Mouse (Mus musculus) limb, embryonic 14.5 days (tissue): ENCODE data around the gene Dnase2b. TPM values are rescaled to one million over a fixed set of nuclear protein-coding genes. Genes with fewer than 3 reads are reported as not detected.

Experiments used
- ATAC-seq: fragments of 200-750 bp; cut with Nextera tagmentation; 2 replicates; pipeline ENCODE4 v1.8.0; 2017; ENCODE audit warnings: low read depth, moderate number of reproducible peaks, moderate TSS enrichment; ENCODE audit not compliant: low FRiP score
- DNase-seq: peaks from one replicate; pipeline ENCODE4 v3.0.0-alpha.2; 2015; ENCODE audit warnings: low spot score
- H3K27ac ChIP-seq: fragments of 300-500 bp; sonication (generic); replicated peaks from 2 replicates; pipeline ENCODE4 v1.5.1; 2014; ENCODE audit warnings: low read depth, mild to moderate bottlenecking, low read length, moderate library complexity, mixed read lengths
- H3K27me3 ChIP-seq: fragments of 300-500 bp; sonication (generic); 2 replicates; pipeline ENCODE4 v1.6.1; 2014; ENCODE audit warnings: low read length, mixed read lengths; ENCODE audit not compliant: control insufficient read depth, insufficient read depth
- H3K36me3 ChIP-seq: fragments of 300-500 bp; sonication (generic); 2 replicates; pipeline ENCODE4 v1.6.1; 2014; ENCODE audit warnings: mild to moderate bottlenecking, low read length, moderate library complexity, mixed read lengths; ENCODE audit not compliant: control insufficient read depth, insufficient read depth
- H3K4me1 ChIP-seq: fragments of 300-500 bp; sonication (generic); 2 replicates; pipeline ENCODE4 v1.6.1; 2014; ENCODE audit warnings: antibody characterized with exemption, low read length, mixed read lengths; ENCODE audit not compliant: control insufficient read depth, insufficient read depth
- H3K4me2 ChIP-seq: fragments of 300-500 bp; sonication (generic); replicated peaks from 2 replicates; pipeline ENCODE4 v1.6.1; 2014; ENCODE audit warnings: low read depth, mild to moderate bottlenecking, low read length, moderate library complexity; ENCODE audit not compliant: severe bottlenecking
- H3K4me3 ChIP-seq: fragments of 300-500 bp; sonication (generic); replicated peaks from 2 replicates; pipeline ENCODE4 v1.5.1; 2014; ENCODE audit warnings: low read length
- H3K9ac ChIP-seq: fragments of 300-500 bp; sonication (generic); 2 replicates; pipeline ENCODE4 v1.6.1; 2014; ENCODE audit warnings: mild to moderate bottlenecking, low read depth, low read length, moderate library complexity; ENCODE audit not compliant: severe bottlenecking
- H3K9me3 ChIP-seq: fragments of 300-500 bp; sonication (generic); 2 replicates; pipeline ENCODE4 v1.6.1; 2016; ENCODE audit warnings: low read length; ENCODE audit not compliant: control insufficient read depth
- POLR2A ChIP-seq: fragments of 200-500 bp; IDR thresholded peaks from 2 replicates; pipeline ENCODE4 v1.8.0; 2012; ENCODE audit warnings: inconsistent platforms, mild to moderate bottlenecking, moderate library complexity, borderline replicate concordance; ENCODE audit not compliant: insufficient read depth, insufficient read length; ENCODE audit errors: extremely low read depth
- WGBS: fragments of 180-500 bp; shearing (Covaris S2); extraction: QIAGEN DNeasy Blood & Tissue Kit; methylation state at CpG from one replicate; pipeline ENCODE4 v1.1.7; 2014; 5-methylcytosine and 5-hydroxymethylcytosine counted together
- polyA plus RNA-seq, 2 experiments: library from polyadenylated mRNA; depleted of rRNA in 1 of 2; stranded (reverse) in 1 of 2; unstranded in 1 of 2; fragments of >200 nt; fragmentation: Nextera tagmentation in 1 of 2; extraction: Ambion mirVana in 1 of 2; gene quantifications; 2 replicates each; pipeline versions ENCODE4 v1.2.1 to v1.2.3; 2012 to 2014

Gene Dnase2b
- polyA plus RNA-seq, 2 experiments: 0.05 TPM; not detected in 1

DNA sequence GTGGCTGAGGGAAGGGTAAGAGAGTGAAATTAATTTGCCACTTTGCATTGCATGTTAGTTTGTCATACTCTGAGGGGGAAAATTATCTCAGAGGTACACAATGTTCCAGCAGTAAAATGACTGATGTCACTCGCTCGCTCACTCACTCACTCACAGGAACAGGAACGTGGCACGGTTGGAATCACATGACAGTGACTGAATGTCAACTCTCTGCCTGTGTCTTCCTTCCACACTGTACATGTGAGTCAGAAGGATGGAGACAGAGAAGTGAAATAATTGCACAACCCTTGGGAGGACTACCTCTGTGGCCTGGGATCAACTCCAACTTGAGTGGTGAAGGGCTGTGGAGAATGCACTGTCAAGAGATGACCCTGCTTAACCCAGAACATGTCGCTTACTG lies 42.0 kb upstream of the Dnase2b start:
- no peak for DNase-seq
- Histone ChIP-seq H3K27me3 (no peaks in the 10 kb centered on the region), H3K4me2 (no peak overlapping the region), H3K4me3 (no peak overlapping the region), H3K27ac (no peak overlapping the region), H3K9ac (no peak overlapping the region), H3K9me3 (no peaks in the 10 kb centered on the region), H3K4me1 (no peaks in the 10 kb centered on the region), H3K36me3 (no peaks in the 10 kb centered on the region)
- TF ChIP-seq POLR2A: no peak
- WGBS: 89% methylated on average over 5 of the region's 5 CpGs
- ATAC-seq: no peak

DNA sequence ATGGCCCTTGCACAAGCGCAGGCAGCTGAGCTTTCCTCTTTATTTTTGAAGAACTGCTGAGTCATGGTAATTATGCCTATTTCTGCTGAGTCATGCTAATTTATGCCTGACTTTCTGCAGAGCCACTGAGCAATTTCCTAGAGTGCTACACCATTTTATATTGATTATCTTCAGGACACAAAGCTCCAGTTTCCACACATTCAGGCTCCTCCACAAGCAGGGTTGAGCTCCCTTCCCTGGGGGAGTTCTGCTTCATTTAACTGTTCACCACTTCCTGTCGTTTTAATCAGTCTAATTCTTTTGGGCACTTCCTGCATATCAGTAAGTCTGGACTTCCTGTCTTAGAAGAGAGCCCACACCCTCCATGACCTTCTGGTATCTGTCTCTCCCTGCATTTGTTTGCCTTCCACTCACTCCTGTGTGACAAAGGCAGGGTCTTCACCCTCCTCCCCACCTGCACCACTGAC lies 39.7 kb upstream of the Dnase2b start:
- DNase-seq: no peak
- H3K27ac ChIP-seq: no peak overlapping the region
- H3K4me3 ChIP-seq: no peak overlapping the region
- no peaks in the 10 kb centered on the region for H3K9me3 ChIP-seq
- no peak overlapping the region for H3K9ac ChIP-seq
- no peaks in the 10 kb centered on the region for H3K4me1 ChIP-seq
- no peaks in the 10 kb centered on the region for H3K36me3 ChIP-seq
- H3K4me2 ChIP-seq: no peak overlapping the region
- H3K27me3 ChIP-seq: no peaks in the 10 kb centered on the region
- ATAC-seq: no peak
- WGBS: 70% methylated on average over 2 of the region's 2 CpGs
- TF ChIP-seq POLR2A: no peak

DNA sequence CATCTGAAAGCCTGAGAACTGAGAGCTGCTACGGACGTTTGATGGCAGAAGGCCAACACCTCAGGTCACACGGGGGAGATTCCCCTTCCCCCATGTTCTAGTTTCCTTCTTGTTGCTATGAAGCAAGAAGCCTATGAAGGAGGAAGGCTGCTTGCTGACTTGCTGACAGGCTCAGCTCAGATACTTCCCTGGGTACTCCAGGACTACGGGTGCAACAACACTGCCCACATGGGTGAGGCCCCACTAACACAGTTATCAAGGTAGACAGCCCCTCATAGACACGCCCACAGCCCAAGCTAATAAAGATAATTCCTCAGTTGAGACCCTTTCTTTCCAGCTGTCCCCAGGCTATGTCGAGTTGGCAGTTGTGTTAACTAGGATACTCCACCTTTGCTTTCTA lies 38.3 kb upstream of the Dnase2b start:
- H3K4me3 ChIP-seq: no peak overlapping the region
- no peak for TF ChIP-seq POLR2A
- ATAC-seq: no peak
- no peaks in the 10 kb centered on the region for H3K27me3 ChIP-seq
- no peak for DNase-seq
- no peaks in the 10 kb centered on the region for H3K36me3 ChIP-seq
- H3K9me3 ChIP-seq: no peaks in the 10 kb centered on the region
- H3K4me2 ChIP-seq: no peak overlapping the region
- H3K27ac ChIP-seq: no peak overlapping the region
- no peaks in the 10 kb centered on the region for H3K4me1 ChIP-seq
- no peak overlapping the region for H3K9ac ChIP-seq
- WGBS: 56% methylated on average over 6 of the region's 6 CpGs

DNA sequence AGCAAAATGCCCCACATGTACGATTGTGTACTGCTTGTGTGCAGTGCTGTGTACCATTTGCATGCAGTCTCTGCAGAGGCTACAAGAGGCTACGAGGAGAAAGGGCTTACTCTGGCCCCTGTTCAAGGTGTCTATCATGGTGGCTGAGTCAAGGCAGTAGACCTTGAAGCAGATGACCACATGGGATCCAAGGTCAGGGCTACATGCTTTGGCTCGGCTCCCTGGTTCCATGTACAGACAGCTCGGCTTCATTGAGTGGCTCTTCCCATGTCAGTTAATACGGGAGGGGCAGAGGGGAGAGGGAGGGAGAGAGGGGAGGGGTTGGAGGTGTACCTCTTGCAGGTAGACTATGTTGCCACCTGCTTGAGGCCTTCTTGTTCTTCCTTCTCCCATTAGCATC lies 37.0 kb upstream of the Dnase2b start:
- DNase-seq (no peak), ATAC-seq (no peak)
- H3K4me2 ChIP-seq: no peak overlapping the region
- no peak overlapping the region for H3K9ac ChIP-seq
- H3K4me1 ChIP-seq: no peaks in the 10 kb centered on the region
- no peak for TF ChIP-seq POLR2A
- H3K4me3 ChIP-seq: no peak overlapping the region
- H3K9me3 ChIP-seq: no peaks in the 10 kb centered on the region
- WGBS: 94% methylated on average over 5 of the region's 5 CpGs
- no peak overlapping the region for H3K27ac ChIP-seq
- no peaks in the 10 kb centered on the region for H3K27me3 ChIP-seq
- H3K36me3 ChIP-seq: no peaks in the 10 kb centered on the region

DNA sequence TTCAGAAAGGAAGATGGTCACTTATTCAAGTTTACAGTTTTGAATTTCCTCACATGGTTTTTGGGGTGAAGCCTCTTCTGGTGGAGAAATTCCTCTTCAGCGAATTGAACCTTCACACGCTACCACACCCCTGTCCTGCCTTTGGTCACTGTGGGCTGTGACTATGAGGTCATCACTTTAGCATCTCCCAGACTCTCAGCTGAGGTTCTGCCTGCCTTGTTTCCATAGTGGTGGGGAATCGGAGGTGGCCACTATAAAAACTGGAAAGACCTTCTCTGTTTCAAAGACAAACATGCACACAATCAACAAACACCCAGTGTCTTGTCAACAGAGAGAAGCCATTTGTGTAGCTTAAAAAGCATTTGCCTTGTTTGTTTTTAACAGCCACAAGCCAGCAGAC lies 35.8 kb upstream of the Dnase2b start, which contains the start of gene 4930503B20Rik:
4930503B20Rik (minus strand) TSS at position 101 of the 400 bp plus-strand sequence.
- no peaks in the 10 kb centered on the region for H3K9me3 ChIP-seq
- no peak for ATAC-seq
- no peak for DNase-seq
- no peak for TF ChIP-seq POLR2A
- 78% methylated on average over 3 of the region's 3 CpGs for WGBS
- no peaks in the 10 kb centered on the region for H3K36me3 ChIP-seq
- no peak within 1 kb of the TSS for H3K27ac ChIP-seq
- H3K27me3 ChIP-seq: no peaks in the 10 kb centered on the region
- H3K4me2 ChIP-seq: no peak within 1 kb of the TSS
- no peak within 1 kb of the TSS for H3K9ac ChIP-seq
- no peak within 1 kb of the TSS for H3K4me3 ChIP-seq
- no peaks in the 10 kb centered on the region for H3K4me1 ChIP-seq

DNA sequence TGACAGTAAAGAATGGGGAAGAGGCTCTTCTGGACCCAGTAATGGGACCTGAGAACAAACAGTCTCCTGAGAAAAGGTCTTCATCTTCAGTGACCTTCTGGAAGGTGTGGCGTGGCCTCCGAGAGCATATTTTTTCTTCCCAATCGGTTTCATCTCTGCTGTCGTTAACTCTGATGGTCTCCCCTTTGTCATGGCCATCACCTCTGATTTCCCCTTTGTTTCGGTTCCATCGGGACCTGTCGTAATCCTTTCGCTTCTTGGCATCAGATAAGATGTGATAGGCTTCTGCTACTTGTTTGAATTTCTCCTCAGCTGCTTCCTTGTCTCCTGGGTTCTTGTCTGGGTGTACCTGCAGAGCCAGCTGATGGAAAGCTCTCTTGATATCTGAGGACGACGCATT lies 35.3 kb upstream of the Dnase2b start:
- no peak overlapping the region for H3K27ac ChIP-seq
- no peak for ATAC-seq

More for the DNA sequence above, 35.3 kb upstream of the Dnase2b start:
- Histone ChIP-seq H3K4me2 (no peak overlapping the region), H3K9ac (no peak overlapping the region), H3K27me3 (no peaks in the 10 kb centered on the region), H3K4me1 (no peaks in the 10 kb centered on the region), H3K9me3 (no peaks in the 10 kb centered on the region), H3K36me3 (no peaks in the 10 kb centered on the region), H3K4me3 (no peak overlapping the region)
- no peak for DNase-seq
- 94% methylated on average over 10 of the region's 10 CpGs for WGBS
- TF ChIP-seq POLR2A: no peak
